Mouse (Mus musculus): Measurements from ENCODE around the gene Wbp1. TPM values are rescaled to one million over a fixed set of nuclear protein-coding genes. Genes with fewer than 3 reads are reported as not detected.

Wbp1 gene
- polyA plus RNA-seq, 1 experiment from 2014 or later, result 88.8 TPM

- Histone ChIP-seq H3K27me3 (replicated peaks) (peaks cover 36% of the 10 kb centered on the region), H3K9ac (peak within 1 kb of the TSS; percentile 88), H3K4me1 (peaks cover 19% of the 10 kb centered on the region), H3K4me2 (peak within 1 kb of the TSS; percentile 100), H3K9me3 (no peaks in the 10 kb centered on the region), H3K27ac (replicated peaks) (peak within 1 kb of the TSS; percentile 81), H3K4me3 (peak within 1 kb of the TSS; percentile 77), H3K36me3 (peaks cover 7% of the 10 kb centered on the region; the same call in 1 of the 2 replicates)
- under 1% methylated on average over 25 of the region's 25 CpGs for WGBS
- peak; percentile 64 for ATAC-seq (ENCODE audit: extremely low read depth, insufficient number of reproducible peaks, low FRiP score, low TSS enrichment)
Observed at GRCm38 (mm10) chr6:83101316-83101687, 20.1 kb downstream of the Wbp1 start, which contains the start of the genes Ccdc142 and Gm42688. Gene Ccdc142, plus strand, starts transcription at chr6:83101601. Gene Gm42688, plus strand, starts transcription at chr6:83101617.

GRCm38 (mm10) chr6:83098411-83098810 is 22.9 kb downstream of the Wbp1 start:
- Histone ChIP-seq H3K9ac (no peak overlapping the region), H3K4me3 (no peak overlapping the region), H3K27ac (replicated peaks) (no peak overlapping the region), H3K4me1 (peaks cover 18% of the 10 kb centered on the region), H3K27me3 (replicated peaks) (peaks cover 53% of the 10 kb centered on the region), H3K9me3 (no peaks in the 10 kb centered on the region), H3K36me3 (no peaks in the 10 kb centered on the region), H3K4me2 (no peak overlapping the region)
- no peak for ATAC-seq (ENCODE audit: extremely low read depth, insufficient number of reproducible peaks, low FRiP score, low TSS enrichment)
- WGBS, result 75% methylated on average over 2 of the region's 2 CpGs

GRCm38 (mm10) chr6:83095968-83096367 is 25.4 kb downstream of the Wbp1 start:
- H3K27me3 ChIP-seq (replicated peaks), result peaks cover 70% of the 10 kb centered on the region
- no peaks in the 10 kb centered on the region for H3K9me3 ChIP-seq
- H3K4me2 ChIP-seq, result no peak overlapping the region
- no peaks in the 10 kb centered on the region for H3K36me3 ChIP-seq
- H3K9ac ChIP-seq, result no peak overlapping the region
- H3K4me1 ChIP-seq, result peaks cover 10% of the 10 kb centered on the region
- no peak overlapping the region for H3K27ac ChIP-seq (replicated peaks)
- WGBS, result 38% methylated on average over 6 of the region's 6 CpGs
- H3K4me3 ChIP-seq, result no peak overlapping the region
- no peak for ATAC-seq (ENCODE audit: extremely low read depth, insufficient number of reproducible peaks, low FRiP score, low TSS enrichment)

GRCm38 (mm10) chr6:83092416-83093127 is 28.8 kb downstream of the Wbp1 start:
- H3K27ac ChIP-seq (replicated peaks), result no peak overlapping the region
- peaks cover 80% of the 10 kb centered on the region for H3K27me3 ChIP-seq (replicated peaks)
- no peak overlapping the region for H3K4me3 ChIP-seq
- 25% methylated on average over 6 of the region's 6 CpGs for WGBS
- no peaks in the 10 kb centered on the region for H3K36me3 ChIP-seq
- ATAC-seq (ENCODE audit: extremely low read depth, insufficient number of reproducible peaks, low FRiP score, low TSS enrichment), result no peak
- peaks cover 10% of the 10 kb centered on the region for H3K4me1 ChIP-seq
- no peak overlapping the region for H3K9ac ChIP-seq
- no peaks in the 10 kb centered on the region for H3K9me3 ChIP-seq
- H3K4me2 ChIP-seq, result no peak overlapping the region

DNA sequence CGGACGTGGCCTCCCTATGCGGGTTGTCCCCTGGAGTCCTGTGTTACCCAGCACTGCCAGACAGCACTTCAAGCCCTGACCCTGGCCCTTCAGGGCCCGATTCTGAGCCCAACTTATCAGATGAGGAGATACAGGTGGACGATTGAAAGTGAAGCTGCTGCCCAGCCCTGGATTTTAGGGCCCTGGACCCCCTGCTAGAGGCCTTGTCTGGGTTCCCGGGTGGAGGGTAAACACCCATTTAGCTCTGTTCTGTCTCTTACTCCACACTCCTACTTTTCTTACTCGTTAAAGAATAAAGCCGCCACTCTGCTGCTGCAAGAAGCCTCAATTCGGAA is 33.5 kb downstream of the Wbp1 start:
- WGBS, result 12% methylated on average over 9 of the region's 9 CpGs
- Histone ChIP-seq H3K9ac (peak overlapping the region; percentile 66), H3K4me1 (peaks cover 26% of the 10 kb centered on the region), H3K36me3 (no peaks in the 10 kb centered on the region), H3K4me2 (peak overlapping the region; percentile 73), H3K4me3 (peak overlapping the region; percentile 48), H3K27ac (replicated peaks) (no peak overlapping the region), H3K9me3 (no peaks in the 10 kb centered on the region), H3K27me3 (replicated peaks) (peaks cover 96% of the 10 kb centered on the region)
- no peak for ATAC-seq (ENCODE audit: extremely low read depth, insufficient number of reproducible peaks, low FRiP score, low TSS enrichment)

GRCm38 (mm10) chr6:83087205-83087925 is 34.0 kb downstream of the Wbp1 start:
- no peaks in the 10 kb centered on the region for H3K9me3 ChIP-seq
- peaks cover 96% of the 10 kb centered on the region for H3K27me3 ChIP-seq (replicated peaks)
- no peak for ATAC-seq (ENCODE audit: extremely low read depth, insufficient number of reproducible peaks, low FRiP score, low TSS enrichment)
- H3K4me2 ChIP-seq, result peak overlapping the region; percentile 73
- 1% methylated on average over 47 of the region's 47 CpGs for WGBS
- H3K4me1 ChIP-seq, result peaks cover 23% of the 10 kb centered on the region
- peak overlapping the region; percentile 66 for H3K9ac ChIP-seq
- peaks cover 2% of the 10 kb centered on the region for H3K36me3 ChIP-seq
- no peak overlapping the region for H3K27ac ChIP-seq (replicated peaks)
- peak overlapping the region; percentile 48 for H3K4me3 ChIP-seq

GRCm38 (mm10) chr6:83086121-83087035 is 35.0 kb downstream of the Wbp1 start, which contains the start of gene Lbx2:
Gene Lbx2, plus strand, starts transcription at chr6:83086367.
- Histone ChIP-seq H3K36me3 (peaks cover 12% of the 10 kb centered on the region), H3K4me1 (peaks cover 20% of the 10 kb centered on the region), H3K9ac (peak within 1 kb of the TSS; percentile 66), H3K4me3 (peak within 1 kb of the TSS; percentile 48), H3K9me3 (no peaks in the 10 kb centered on the region), H3K27ac (replicated peaks) (no peak within 1 kb of the TSS), H3K27me3 (replicated peaks) (peaks cover 98% of the 10 kb centered on the region), H3K4me2 (peak within 1 kb of the TSS; percentile 73)
- no peak for ATAC-seq (ENCODE audit: extremely low read depth, insufficient number of reproducible peaks, low FRiP score, low TSS enrichment)
- WGBS, result 2% methylated on average over 33 of the region's 42 CpGs

GRCm38 (mm10) chr6:83084477-83084876 is 36.9 kb downstream of the Wbp1 start:
- no peak for ATAC-seq (ENCODE audit: extremely low read depth, insufficient number of reproducible peaks, low FRiP score, low TSS enrichment)
- no peak overlapping the region for H3K9ac ChIP-seq
- H3K27ac ChIP-seq (replicated peaks), result no peak overlapping the region
- H3K4me1 ChIP-seq, result peaks cover 22% of the 10 kb centered on the region
- H3K36me3 ChIP-seq, result peaks cover 29% of the 10 kb centered on the region
- H3K4me3 ChIP-seq, result no peak overlapping the region
- H3K4me2 ChIP-seq, result no peak overlapping the region
- no peaks in the 10 kb centered on the region for H3K9me3 ChIP-seq
- WGBS, result 10% methylated on average over 6 of the region's 6 CpGs
- peaks cover 79% of the 10 kb centered on the region for H3K27me3 ChIP-seq (replicated peaks)

DNA sequence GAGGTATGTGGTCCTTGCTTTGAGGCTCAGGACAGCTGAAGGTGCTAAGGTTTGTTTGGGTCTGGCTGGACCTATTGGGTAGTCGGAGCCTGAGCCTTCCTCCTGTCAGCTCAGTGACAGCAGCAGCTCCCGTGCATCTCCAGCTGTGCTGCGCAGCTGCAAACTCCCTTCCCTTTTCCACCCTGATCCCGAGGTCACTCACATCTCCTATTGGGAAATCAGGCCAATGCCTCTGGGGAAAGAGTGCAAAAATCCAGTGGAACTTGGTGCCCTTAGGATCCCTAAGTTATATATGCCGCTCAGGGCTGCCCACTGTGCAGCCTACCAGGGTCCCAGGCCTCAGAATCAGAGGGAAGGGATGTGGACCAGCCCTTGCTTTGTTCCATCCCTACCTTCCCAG is 37.9 kb downstream of the Wbp1 start:
- Histone ChIP-seq H3K9ac (no peak overlapping the region), H3K9me3 (no peaks in the 10 kb centered on the region), H3K4me2 (no peak overlapping the region), H3K27ac (replicated peaks) (no peak overlapping the region), H3K4me3 (no peak overlapping the region), H3K27me3 (replicated peaks) (peaks cover 69% of the 10 kb centered on the region), H3K36me3 (peaks cover 29% of the 10 kb centered on the region), H3K4me1 (peaks cover 31% of the 10 kb centered on the region)
- 15% methylated on average over 5 of the region's 5 CpGs for WGBS
- ATAC-seq (ENCODE audit: extremely low read depth, insufficient number of reproducible peaks, low FRiP score, low TSS enrichment), result no peak

DNA sequence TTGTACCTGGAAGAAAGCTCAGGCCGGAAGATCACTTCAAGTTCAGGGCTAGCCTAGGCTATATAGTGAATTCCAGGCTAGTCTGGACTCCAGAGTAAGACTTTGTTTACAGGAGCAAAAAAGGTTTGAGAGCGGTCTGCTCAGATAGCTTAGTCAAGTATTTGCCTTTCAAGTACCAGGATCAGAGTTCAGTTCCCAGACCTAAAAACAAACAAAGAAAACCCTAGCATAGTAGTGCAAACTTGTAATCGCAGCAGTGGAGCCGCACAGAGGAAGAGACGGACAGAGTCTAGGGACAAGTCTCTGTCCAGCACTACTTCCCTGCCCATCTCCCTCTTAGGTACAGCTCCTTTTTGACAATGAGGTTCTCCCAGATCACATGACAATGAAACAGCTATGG is 41.1 kb downstream of the Wbp1 start:
- no peaks in the 10 kb centered on the region for H3K9me3 ChIP-seq
- peaks cover 14% of the 10 kb centered on the region for H3K4me1 ChIP-seq
- no peak overlapping the region for H3K4me2 ChIP-seq
- no peak overlapping the region for H3K4me3 ChIP-seq
- H3K9ac ChIP-seq, result no peak overlapping the region
- H3K36me3 ChIP-seq, result peaks cover 29% of the 10 kb centered on the region
- ATAC-seq (ENCODE audit: extremely low read depth, insufficient number of reproducible peaks, low FRiP score, low TSS enrichment), result no peak
- WGBS, result 91% methylated on average over 5 of the region's 5 CpGs
- peaks cover 61% of the 10 kb centered on the region for H3K27me3 ChIP-seq (replicated peaks)
- no peak overlapping the region for H3K27ac ChIP-seq (replicated peaks)

DNA sequence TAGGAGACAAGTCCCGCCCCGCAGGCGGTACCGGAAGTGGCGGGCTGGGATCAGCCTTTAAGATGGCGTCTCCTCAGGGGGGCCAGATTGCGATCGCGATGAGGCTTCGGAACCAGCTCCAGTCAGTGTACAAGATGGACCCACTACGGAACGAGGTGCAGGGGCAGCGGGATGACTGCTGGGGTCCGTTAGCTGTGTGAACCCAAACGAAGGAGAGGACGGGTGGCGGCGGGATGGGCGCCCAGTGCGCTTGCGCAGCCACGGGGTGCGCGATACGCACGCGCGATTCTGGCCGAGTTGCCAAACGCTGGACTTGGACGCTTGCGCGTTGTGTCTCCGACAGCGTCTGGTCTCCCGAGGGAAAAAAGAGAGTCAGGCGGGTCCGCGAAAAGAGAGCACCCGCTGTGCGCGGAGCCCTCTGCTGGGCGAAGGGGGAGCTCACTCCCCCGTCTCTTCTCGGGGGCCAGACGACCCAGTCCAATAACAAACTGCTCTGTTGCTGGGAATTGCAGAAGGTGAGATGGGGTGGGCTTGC is 43.0 kb downstream of the Wbp1 start:
- peak overlapping the region; percentile 72 for H3K27ac ChIP-seq (replicated peaks)
- peak; percentile 84 for ATAC-seq (ENCODE audit: extremely low read depth, insufficient number of reproducible peaks, low FRiP score, low TSS enrichment)
- H3K4me1 ChIP-seq, result peaks cover 14% of the 10 kb centered on the region
- WGBS, result 0% methylated on average over 46 of the region's 46 CpGs
- H3K9ac ChIP-seq, result peak overlapping the region; percentile 92
- H3K36me3 ChIP-seq, result peaks cover 29% of the 10 kb centered on the region
- H3K4me2 ChIP-seq, result peak overlapping the region; percentile 100
- H3K27me3 ChIP-seq (replicated peaks), result peaks cover 61% of the 10 kb centered on the region
- peak overlapping the region; percentile 80 for H3K4me3 ChIP-seq
- H3K9me3 ChIP-seq, result no peaks in the 10 kb centered on the region

Data from heart, embryonic 13.5 days (tissue).